Comparison of ENCODE assay signal across 8 mouse cellular contexts in the genomic region with DNA sequence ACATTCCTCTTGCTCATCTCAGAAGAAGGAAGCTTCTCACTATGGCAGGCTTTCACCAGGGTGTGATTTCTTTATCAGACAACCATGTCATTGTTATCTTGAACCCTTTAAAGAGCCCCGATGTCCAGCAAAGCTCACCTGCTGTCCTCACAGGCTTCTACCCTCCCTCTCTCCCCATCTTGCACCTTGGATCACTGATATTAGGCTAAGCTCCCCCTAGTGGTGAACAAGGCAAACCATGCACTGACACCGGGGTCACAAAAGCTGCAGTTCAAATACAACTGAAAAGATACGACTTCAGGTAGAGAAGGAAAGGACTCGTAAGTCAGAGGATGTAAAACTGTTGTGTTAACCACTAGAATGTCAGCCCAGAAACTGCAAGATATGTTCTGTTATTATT. TPM values are rescaled to one million over a fixed set of nuclear protein-coding genes. Genes with fewer than 3 reads are reported as not detected.
A peak's percentile ranks its signal among the peaks of the same experiment; 100 is the strongest.
DNase-seq lines count a peak whose midpoint lies in the region; ATAC-seq and TF ChIP-seq lines count a peak whose summit lies in the region.

No protein-coding gene starts in this region.

- no peak overlapping the region for H3K4me2 ChIP-seq in forebrain, postnatal 0 days (ENCODE audit: low read depth)
- H3K4me2 ChIP-seq in forebrain, embryonic 15.5 days (replicated peaks) = no peak overlapping the region
- H3K4me2 ChIP-seq in lung, postnatal 0 days (replicated peaks; ENCODE audit: low read depth, low read length) = no peak overlapping the region

- no peak overlapping the region for H3K27ac ChIP-seq in forebrain, postnatal 0 days (ENCODE audit: low read depth, low read length)
- H3K27ac ChIP-seq in forebrain, embryonic 15.5 days (replicated peaks) = no peak overlapping the region
- no peak overlapping the region for H3K27ac ChIP-seq in lung, postnatal 0 days (ENCODE audit: low read length)

- no peaks in the 10 kb centered on the region for H3K4me1 ChIP-seq in forebrain, postnatal 0 days (ENCODE audit: insufficient read depth)
- no peaks in the 10 kb centered on the region for H3K4me1 ChIP-seq in forebrain, embryonic 15.5 days
- no peaks in the 10 kb centered on the region for H3K4me1 ChIP-seq in lung, postnatal 0 days (ENCODE audit: insufficient read depth, low read depth, low read length)

- intact Hi-C loops in left cerebral cortex, postnatal 25 days (cut with DNase I) = no loop called here

- TF ChIP-seq CTCF in forebrain, postnatal 0 days (IDR thresholded peaks at IDR 0.05; ENCODE audit: low read depth) = peak; percentile 69
- TF ChIP-seq CTCF in lung, postnatal 0 days (IDR thresholded peaks at IDR 0.05) = peak; percentile 86

- H3K4me3 ChIP-seq in forebrain, postnatal 0 days (ENCODE audit: low read depth, low read length) = no peak overlapping the region
- H3K4me3 ChIP-seq in forebrain, embryonic 15.5 days = no peak overlapping the region
- no peak overlapping the region for H3K4me3 ChIP-seq in lung, postnatal 0 days (ENCODE audit: low read depth, low read length)

- no peak for ATAC-seq in forebrain, postnatal 0 days
- ATAC-seq in forebrain, embryonic 15.5 days (replicated peaks) = no peak
- ATAC-seq in lung, postnatal 0 days = no peak

- H3K9me3 ChIP-seq in forebrain, postnatal 0 days (ENCODE audit: low read length) = no peaks in the 10 kb centered on the region
- no peaks in the 10 kb centered on the region for H3K9me3 ChIP-seq in forebrain, embryonic 15.5 days
- H3K9me3 ChIP-seq in lung, postnatal 0 days (ENCODE audit: low read length) = no peaks in the 10 kb centered on the region

- H3K36me3 ChIP-seq in forebrain, postnatal 0 days (ENCODE audit: insufficient read depth) = no peaks in the 10 kb centered on the region
- no peaks in the 10 kb centered on the region for H3K36me3 ChIP-seq in forebrain, embryonic 15.5 days
- no peaks in the 10 kb centered on the region for H3K36me3 ChIP-seq in lung, postnatal 0 days (ENCODE audit: insufficient read depth, low read length)

- TF ChIP-seq EP300 in lung, postnatal 0 days (IDR thresholded peaks at IDR 0.05) = no peak

- no peak for DNase-seq in forebrain, postnatal 0 days
- DNase-seq in ovary, postnatal 14 days (ENCODE audit: low spot score) = peak; percentile 15
- DNase-seq in ovary, postnatal 36 days (ENCODE audit: low spot score) = no peak
- DNase-seq in cerebellum, postnatal 25 days = peak; percentile 21 to 35
- DNase-seq in lung, postnatal 0 days (ENCODE audit: low spot score) = peak; percentile 67
- DNase-seq in left cerebral cortex, postnatal 25 days (ENCODE audit: low spot score in 2 of 2) = no peak
- DNase-seq in right cerebral cortex, adult 18-20 months = no peak

- H3K9ac ChIP-seq in forebrain, postnatal 0 days = no peak overlapping the region
- H3K9ac ChIP-seq in forebrain, embryonic 15.5 days (replicated peaks) = no peak overlapping the region
- H3K9ac ChIP-seq in lung, postnatal 0 days (replicated peaks; ENCODE audit: low read depth) = no peak overlapping the region

- H3K27me3 ChIP-seq in forebrain, postnatal 0 days (ENCODE audit: insufficient read depth, low read length) = no peaks in the 10 kb centered on the region
- H3K27me3 ChIP-seq in forebrain, embryonic 15.5 days = no peaks in the 10 kb centered on the region
- H3K27me3 ChIP-seq in lung, postnatal 0 days (replicated peaks; ENCODE audit: insufficient read depth, low read length) = no peaks in the 10 kb centered on the region

- 41% methylated on average over 4 of the region's 4 CpGs for WGBS in forebrain, postnatal 0 days
- 41% methylated on average over 4 of the region's 4 CpGs for WGBS in forebrain, embryonic 15.5 days
- WGBS in lung, postnatal 0 days = 23% methylated on average over 4 of the region's 4 CpGs

RNA-seq across cellular contexts. Expression of a gene that starts 43.5 kb away (rescaled TPM):
- total RNA-seq in forebrain, postnatal 0 days (2014; rRNA removed) = 115 and 154 TPM in 2 replicates
- 101 and 143 TPM in 2 replicates for polyA plus RNA-seq in forebrain, postnatal 0 days (2015; fragmentation: Nextera tagmentation; extraction: Ambion mirVana)
- 199 TPM in 2 replicates for polyA plus RNA-seq in forebrain, embryonic 15.5 days (2015; fragmentation: Nextera tagmentation; extraction: Ambion mirVana)
- polyA plus RNA-seq in lung, postnatal 0 days (2015; fragmentation: Nextera tagmentation; extraction: Ambion mirVana) = 126 and 139 TPM in 2 replicates
- total RNA-seq in left cerebral cortex, postnatal 25 days (2021) = 100 to 1,000 TPM in 1 of 2 experiments, 10 to 100 TPM in 1; 85.3 to 102 TPM

Comparison
In these comparisons a context has a peak if more than half of its experiments do, and no peak if none do; other contexts are left out.
1. DNase-seq: peak in ovary, postnatal 14 days (single experiment), cerebellum, postnatal 25 days (2 of 2) and lung, postnatal 0 days (single experiment); none in forebrain, postnatal 0 days (single experiment), ovary, postnatal 36 days (single experiment), left cerebral cortex, postnatal 25 days (0 of 2) and right cerebral cortex, adult 18-20 months (single experiment).